Mouse (Mus musculus) heart, adult 2 months (tissue): Measurements from ENCODE around the gene Atf6. TPM values are rescaled to one million over a fixed set of nuclear protein-coding genes. Genes with fewer than 3 reads are reported as not detected.

Experiments used
- DNase-seq, 2 experiments: peaks; one replicate each; pipeline ENCODE4 v3.0.0; 2021
- H3K27ac ChIP-seq: fragments of 200-600 bp; 2 replicates; pipeline ENCODE4 v1.8.1; 2022
- H3K27me3 ChIP-seq: fragments of 200-500 bp; 2 replicates; pipeline ENCODE4 v1.6.1; 2012; ENCODE audit warnings: mild to moderate bottlenecking, low read length, inconsistent platforms, mixed read lengths; ENCODE audit not compliant: control insufficient read depth, insufficient read depth
- H3K36me3 ChIP-seq: fragments of 200-500 bp; 2 replicates; pipeline ENCODE4 v1.6.1; 2012; ENCODE audit warnings: low read length, inconsistent platforms; ENCODE audit not compliant: control insufficient read depth, insufficient read depth
- H3K4me1 ChIP-seq: fragments of 200-500 bp; 2 replicates; pipeline ENCODE4 v1.6.1; 2011; ENCODE audit warnings: low read length; ENCODE audit not compliant: control insufficient read depth, insufficient read depth
- H3K4me3 ChIP-seq: fragments of 200-600 bp; 2 replicates; pipeline ENCODE4 v1.8.1; 2022
- H3K79me2 ChIP-seq: fragments of 200-500 bp; replicated peaks from 2 replicates; pipeline ENCODE4 v1.6.1; 2012; ENCODE audit warnings: mild to moderate bottlenecking, inconsistent platforms, low read length, moderate library complexity, mixed read lengths; ENCODE audit not compliant: control insufficient read depth, insufficient read depth
- H3K9ac ChIP-seq: fragments of 200-500 bp; 2 replicates; pipeline ENCODE4 v1.6.1; 2012; ENCODE audit warnings: low read depth, mild to moderate bottlenecking, control low read depth, inconsistent platforms, low read length, mixed read lengths
- CTCF ChIP-seq: fragments of 200-600 bp; IDR thresholded peaks from 2 replicates; pipeline ENCODE4 v1.8.1; 2022; ENCODE audit warnings: antibody characterized with exemption, mild to moderate bottlenecking, moderate library complexity
- EP300 ChIP-seq: fragments of 200-500 bp; IDR thresholded peaks from 2 replicates; pipeline ENCODE4 v1.6.1; 2011; ENCODE audit warnings: low read depth, low read length, control low read depth; ENCODE audit not compliant: insufficient read depth
- POLR2A ChIP-seq: fragments of 200-500 bp; IDR thresholded peaks from 2 replicates; pipeline ENCODE4 v1.6.1; 2011; ENCODE audit warnings: mild to moderate bottlenecking, low read depth, low read length, control low read depth; ENCODE audit not compliant: insufficient read depth
- WGBS: fragments of 180-500 bp; shearing (Covaris S2); methylation state at CpG from one replicate; pipeline ENCODE4 v1.1.7; 2018; 5-methylcytosine and 5-hydroxymethylcytosine counted together
- intact Hi-C: fragments of 180-260 bp; cut with DNase I; formaldehyde crosslinking; loops from one replicate; pipeline ENCODE4 v1.15.1; 2025
- polyA plus RNA-seq: library from polyadenylated mRNA; depleted of rRNA; stranded (reverse); fragments of >200 nt; gene quantifications from 2 replicates; pipeline ENCODE4 v1.2.3, GENCODE M21; 2012
- total RNA-seq, 2 experiments: library from RNA; stranded (reverse); gene quantifications; 2 replicates each; pipeline ENCODE4 v1.2.3; 2021

Gene Atf6
- total and polyA plus RNA-seq, 3 experiments = 22.0 to 82.3 (median 62.6) TPM

- 48% methylated on average over 6 of the region's 6 CpGs for WGBS
- Histone ChIP-seq H3K36me3 (no peaks in the 10 kb centered on the region; the same call in 1 of the 2 replicates), H3K27ac (no peak overlapping the region), H3K4me3 (no peak overlapping the region), H3K4me1 (no peaks in the 10 kb centered on the region; the same call in 1 of the 2 replicates), H3K79me2 (no peaks in the 10 kb centered on the region), H3K27me3 (no peaks in the 10 kb centered on the region), H3K9ac (no peak overlapping the region)
- TF ChIP-seq POLR2A (no peak), EP300 (no peak), CTCF (no peak)
- intact Hi-C loops = no loop called here
- no peak for DNase-seq
These were observed 139.0 kb downstream of the Atf6 start for GRCm38 (mm10) chr1:170728524-170728923.

DNA sequence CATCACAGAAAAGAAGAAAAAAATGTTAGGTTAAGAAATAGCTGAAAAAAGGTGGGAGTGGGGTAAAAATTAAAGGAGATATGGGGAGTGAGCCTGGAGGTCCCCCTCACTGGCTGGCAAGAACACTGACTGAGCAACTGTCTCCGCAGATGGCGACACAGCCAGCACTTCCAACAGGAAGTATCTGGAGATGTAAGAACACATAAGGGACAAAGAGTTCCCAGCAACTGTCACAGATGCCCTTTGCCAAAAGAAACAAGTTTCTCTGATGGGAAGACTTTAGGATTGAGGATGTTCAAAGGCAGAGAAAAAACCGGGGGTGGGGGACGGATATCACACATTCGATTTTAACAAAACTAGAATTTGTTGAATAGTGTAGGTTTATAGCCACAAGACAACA, 146.0 kb downstream of the Atf6 start:
- Histone ChIP-seq H3K4me1 (no peaks in the 10 kb centered on the region; the same call in 1 of the 2 replicates), H3K4me3 (no peak overlapping the region), H3K27ac (no peak overlapping the region), H3K27me3 (no peaks in the 10 kb centered on the region), H3K36me3 (peaks cover 2% of the 10 kb centered on the region), H3K79me2 (no peaks in the 10 kb centered on the region), H3K9ac (no peak overlapping the region)
- 41% methylated on average over 5 of the region's 5 CpGs for WGBS
- TF ChIP-seq CTCF = no peak
- TF ChIP-seq EP300 = no peak
- TF ChIP-seq POLR2A = no peak
- intact Hi-C loops = no loop called here
- DNase-seq = peak in 1 of 2 experiments; percentile 26

DNA sequence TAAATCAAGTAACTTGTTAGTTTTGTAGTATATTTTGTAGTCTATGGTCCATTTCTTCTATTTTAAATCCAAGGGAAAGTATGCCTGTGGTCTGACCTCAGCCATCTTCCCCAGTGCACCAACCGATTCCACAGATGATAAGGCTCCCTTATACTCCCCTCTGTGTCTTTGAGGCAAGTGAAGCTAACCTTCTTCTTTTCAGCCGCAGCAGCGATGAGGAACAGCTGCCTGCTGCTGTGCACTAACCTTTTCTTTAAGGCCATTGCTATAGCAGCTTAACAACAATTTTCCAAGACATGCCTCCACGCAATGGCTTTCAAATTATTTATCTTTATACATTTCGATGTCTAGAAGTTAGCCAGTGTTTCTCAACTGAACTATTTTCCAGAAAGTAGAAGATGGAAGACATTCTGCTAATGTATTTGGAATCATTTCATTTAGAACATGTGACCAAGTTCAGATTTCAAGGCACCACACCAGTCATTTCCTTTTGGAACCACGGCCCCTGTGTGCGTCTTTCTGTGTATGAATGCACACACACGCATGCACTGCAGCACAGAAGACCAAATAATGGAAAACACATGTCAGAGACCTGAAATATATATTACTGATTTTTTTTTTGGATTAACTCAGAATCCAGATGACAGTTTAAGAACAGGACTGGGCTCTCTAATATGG, 149.3 kb downstream of the Atf6 start:
- no peaks in the 10 kb centered on the region; the same call in 1 of the 2 replicates for H3K4me1 ChIP-seq
- no peaks in the 10 kb centered on the region for H3K79me2 ChIP-seq
- H3K27me3 ChIP-seq = no peaks in the 10 kb centered on the region
- intact Hi-C loops = no loop called here
- no peak overlapping the region for H3K4me3 ChIP-seq
- TF ChIP-seq CTCF = no peak
- no peak for TF ChIP-seq EP300
- no peak for TF ChIP-seq POLR2A
- H3K36me3 ChIP-seq = peaks cover under 1% of the 10 kb centered on the region; the same call in 1 of the 2 replicates
- DNase-seq = no peak
- H3K27ac ChIP-seq = no peak overlapping the region
- WGBS = 78% methylated on average over 8 of the region's 8 CpGs
- no peak overlapping the region for H3K9ac ChIP-seq

GRCm38 (mm10) chr1:170717241-170717828, 150.2 kb downstream of the Atf6 start:
- intact Hi-C loops = no loop called here
- Histone ChIP-seq H3K9ac (no peak overlapping the region), H3K36me3 (no peaks in the 10 kb centered on the region), H3K4me3 (no peak overlapping the region), H3K79me2 (no peaks in the 10 kb centered on the region), H3K27ac (no peak overlapping the region), H3K4me1 (no peaks in the 10 kb centered on the region; the same call in 1 of the 2 replicates), H3K27me3 (no peaks in the 10 kb centered on the region)
- 89% methylated on average over 3 of the region's 3 CpGs for WGBS
- DNase-seq = no peak
- no peak for TF ChIP-seq CTCF
- TF ChIP-seq POLR2A = no peak
- no peak for TF ChIP-seq EP300

DNA sequence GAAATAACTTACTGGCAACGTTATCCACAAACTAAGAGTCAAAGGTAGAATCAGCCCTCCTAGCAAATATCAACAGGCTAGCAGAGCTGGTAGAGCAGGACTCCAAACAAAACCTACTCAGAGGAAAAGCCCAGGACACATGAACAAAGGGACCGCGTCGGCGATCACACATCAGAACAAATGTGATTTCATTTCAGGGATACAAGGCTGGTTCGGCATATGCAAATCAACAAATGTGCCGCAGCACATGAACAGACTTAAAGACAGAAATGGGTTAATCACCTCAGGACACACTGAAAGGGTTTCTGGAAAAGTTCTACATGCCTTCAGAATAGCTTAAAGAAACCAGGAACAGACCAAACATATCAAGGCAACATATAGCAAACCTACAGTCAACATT, 155.8 kb downstream of the Atf6 start:
- Histone ChIP-seq H3K27me3 (no peaks in the 10 kb centered on the region), H3K79me2 (no peaks in the 10 kb centered on the region), H3K4me3 (no peak overlapping the region), H3K4me1 (peaks cover 3% of the 10 kb centered on the region; the same call in 1 of the 2 replicates), H3K36me3 (peaks cover 4% of the 10 kb centered on the region; the same call in 1 of the 2 replicates), H3K9ac (no peak overlapping the region), H3K27ac (no peak overlapping the region)
- no peak for TF ChIP-seq CTCF
- no peak for TF ChIP-seq EP300
- no peak for TF ChIP-seq POLR2A
- intact Hi-C loops = no loop called here
- no peak for DNase-seq
- WGBS = 96% methylated on average over 7 of the region's 7 CpGs

DNA sequence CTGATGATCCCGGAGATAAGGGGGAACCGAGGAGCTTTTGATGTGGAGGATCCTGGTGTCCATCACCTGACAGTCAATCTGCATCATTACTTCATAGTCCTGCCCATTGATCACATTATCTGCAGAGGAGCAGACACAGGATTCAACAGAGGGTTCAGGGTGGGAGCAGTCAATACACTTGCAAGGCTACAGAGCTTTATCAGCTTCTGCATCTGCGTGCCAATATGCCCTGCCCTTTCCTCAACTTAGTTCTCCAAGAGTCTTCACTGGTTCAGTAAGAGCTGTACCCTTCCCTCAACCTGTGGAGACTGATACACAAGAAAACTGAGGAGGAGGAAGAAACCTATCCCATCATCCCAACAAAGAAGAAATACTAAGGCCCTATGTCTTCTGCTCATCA, 157.6 kb downstream of the Atf6 start:
- 80% methylated on average over 3 of the region's 3 CpGs for WGBS
- intact Hi-C loops = no loop called here
- Histone ChIP-seq H3K4me1 (peaks cover 3% of the 10 kb centered on the region; the same call in 1 of the 2 replicates), H3K4me3 (no peak overlapping the region), H3K27me3 (no peaks in the 10 kb centered on the region), H3K79me2 (no peaks in the 10 kb centered on the region), H3K9ac (no peak overlapping the region), H3K27ac (no peak overlapping the region), H3K36me3 (peaks cover 4% of the 10 kb centered on the region; the same call in 1 of the 2 replicates)
- no peak for TF ChIP-seq CTCF
- no peak for DNase-seq
